Mouse (Mus musculus) lung, postnatal 36 days (tissue): ENCODE data around the gene Olfr1415.
"Not testable (repeated sequence)": the region's sequence is repeated elsewhere in the genome, so short reads cannot be mapped to it uniquely, and the experiment has no call there.

Source experiments
- DNase-seq: peaks from one replicate; pipeline ENCODE4 v3.0.0; 2022; ENCODE audit warnings: mixed read lengths

The Olfr1415 gene

GRCm38 (mm10) chr1:92496001-92496400 lies at the start of gene Olfr1415:
Gene Olfr1415 (minus strand): TSS chr1:92496101.
- no peak for DNase-seq

GRCm38 (mm10) chr1:92539071-92539470 lies 43.2 kb upstream of the Olfr1415 start:
- DNase-seq, result no peak

- no peak for DNase-seq
Observed at GRCm38 (mm10) chr1:92536972-92537371, 41.1 kb upstream of the Olfr1415 start.

GRCm38 (mm10) chr1:92523764-92524163 lies 27.9 kb upstream of the Olfr1415 start:
- DNase-seq, result no peak

- DNase-seq, result peak; percentile 11
Observed at GRCm38 (mm10) chr1:92521376-92521775, 25.5 kb upstream of the Olfr1415 start.

GRCm38 (mm10) chr1:92519046-92519445 lies 23.1 kb upstream of the Olfr1415 start:
- DNase-seq, result no peak

GRCm38 (mm10) chr1:92518561-92518960 lies 22.7 kb upstream of the Olfr1415 start, which contains the start of gene Olfr1414:
Gene Olfr1414 (minus strand): TSS chr1:92518661.
- no peak for DNase-seq

- no peak for DNase-seq
Observed at GRCm38 (mm10) chr1:92515390-92515789, 19.5 kb upstream of the Olfr1415 start.

GRCm38 (mm10) chr1:92511646-92512045 lies 15.7 kb upstream of the Olfr1415 start:
- not testable (repeated sequence) for DNase-seq

- no peak for DNase-seq
Observed at GRCm38 (mm10) chr1:92485013-92485412, 10.9 kb downstream of the Olfr1415 start, which contains the start of gene Olfr1416. Gene Olfr1416 (minus strand): TSS chr1:92485113.

- DNase-seq, result no peak
Observed at GRCm38 (mm10) chr1:92474066-92474578, 21.8 kb downstream of the Olfr1415 start.

- peak; percentile 95 for DNase-seq
Observed at GRCm38 (mm10) chr1:92473165-92474041, 22.5 kb downstream of the Olfr1415 start, which contains the start of gene Ndufa10. Gene Ndufa10 (minus strand): TSS chr1:92473860.

- DNase-seq, result no peak
Observed at GRCm38 (mm10) chr1:92468891-92469290, 27.0 kb downstream of the Olfr1415 start.

GRCm38 (mm10) chr1:92458416-92458815 lies 37.5 kb downstream of the Olfr1415 start:
- no peak for DNase-seq

- no peak for DNase-seq
Observed at GRCm38 (mm10) chr1:92457758-92458157, 38.1 kb downstream of the Olfr1415 start.

- peak; percentile 47 for DNase-seq
Observed at GRCm38 (mm10) chr1:92453751-92454445, 42.0 kb downstream of the Olfr1415 start.

- DNase-seq, result no peak
Observed at GRCm38 (mm10) chr1:92448293-92448692, 47.6 kb downstream of the Olfr1415 start.

- no peak for DNase-seq
Observed at GRCm38 (mm10) chr1:92441453-92442063, 54.3 kb downstream of the Olfr1415 start.

GRCm38 (mm10) chr1:92440066-92440750 lies 55.7 kb downstream of the Olfr1415 start:
- DNase-seq, result no peak
